Mouse (Mus musculus) small intestine, adult 2 months (tissue): ENCODE results near the gene Ecd.

Source experiments
- CTCF ChIP-seq: fragments of 200-500 bp; IDR thresholded peaks from 2 replicates; pipeline ENCODE4 v1.5.1; 2012; ENCODE audit warnings: low read depth, mild to moderate bottlenecking, control low read depth, inconsistent platforms, low read length, moderate library complexity, mixed read lengths; ENCODE audit not compliant: insufficient replicate concordance, insufficient read length; ENCODE audit errors: extremely low read depth
- POLR2A ChIP-seq: fragments of 200-500 bp; IDR thresholded peaks from 2 replicates; pipeline ENCODE4 v1.6.1; 2012; ENCODE audit warnings: low read depth, mild to moderate bottlenecking, control low read depth, inconsistent platforms, low read length, moderate library complexity

GRCm38 (mm10) chr14:20379753-20380430, 32.0 kb upstream of the Ecd start:
- TF ChIP-seq POLR2A (no peak), CTCF (no peak)
